Mouse (Mus musculus): Measurements from ENCODE around the gene Blvrb. TPM values are rescaled to one million over a fixed set of nuclear protein-coding genes. Genes with fewer than 3 reads are reported as not detected.

Blvrb gene
- total and polyA plus RNA-seq, 3 experiments = 29.9 to 46.2 (median 31.7) TPM

GRCm38 (mm10) chr7:27473835-27474489, 26.2 kb downstream of the Blvrb start:
- peak; percentile 7; the same call in 1 of the 2 replicates for TF ChIP-seq POLR2A (IDR thresholded peaks at IDR 0.05; ENCODE audit: insufficient read depth, low read depth, low read length)
- TF ChIP-seq EP300 (IDR thresholded peaks at IDR 0.05; ENCODE audit: insufficient read depth, low read depth, low read length) = no peak
- no peak for TF ChIP-seq CTCF (IDR thresholded peaks at IDR 0.05)
- DNase-seq = no peak
- H3K27me3 ChIP-seq (ENCODE audit: control insufficient read depth, insufficient read depth, low read length) = no peaks in the 10 kb centered on the region
- under 1% methylated on average over 34 of the region's 34 CpGs for WGBS
- H3K4me3 ChIP-seq = peak overlapping the region; percentile 90
- H3K4me1 ChIP-seq (ENCODE audit: control insufficient read depth, insufficient read depth, low read length) = peaks cover 4% of the 10 kb centered on the region
- H3K79me2 ChIP-seq (replicated peaks; ENCODE audit: control insufficient read depth, insufficient read depth, low read length) = no peaks in the 10 kb centered on the region
- intact Hi-C loops (cut with DNase I) = loop anchor here (1.0 to 10.0 kb wide), 4 partner anchors 12 to 309 kb away; partner anchors contain the start of genes Egln2, Ltbp4 and Sertad1
- H3K36me3 ChIP-seq (ENCODE audit: control insufficient read depth, insufficient read depth, low read length) = peaks cover 2% of the 10 kb centered on the region; the same call in 1 of the 2 replicates
- H3K27ac ChIP-seq = peak overlapping the region; percentile 89
- H3K9ac ChIP-seq (ENCODE audit: low read depth, low read length) = peak overlapping the region; percentile 81

GRCm38 (mm10) chr7:27474490-27474954, 26.7 kb downstream of the Blvrb start:
- Histone ChIP-seq H3K4me1 (ENCODE audit: control insufficient read depth, insufficient read depth, low read length) (peaks cover 4% of the 10 kb centered on the region), H3K36me3 (ENCODE audit: control insufficient read depth, insufficient read depth, low read length) (peaks cover 2% of the 10 kb centered on the region; the same call in 1 of the 2 replicates), H3K27me3 (ENCODE audit: control insufficient read depth, insufficient read depth, low read length) (no peaks in the 10 kb centered on the region), H3K27ac (peak overlapping the region; percentile 89), H3K79me2 (replicated peaks; ENCODE audit: control insufficient read depth, insufficient read depth, low read length) (no peaks in the 10 kb centered on the region), H3K4me3 (peak overlapping the region; percentile 90), H3K9ac (ENCODE audit: low read depth, low read length) (peak overlapping the region; percentile 81)
- peak; percentile 97 to 99 for DNase-seq
- intact Hi-C loops (cut with DNase I) = loop anchor here (1.0 to 10.0 kb wide), 4 partner anchors 12 to 310 kb away; partner anchors contain the start of genes Egln2, Ltbp4 and Sertad1
- TF ChIP-seq POLR2A (IDR thresholded peaks at IDR 0.05; ENCODE audit: insufficient read depth, low read depth, low read length) (peak; percentile 54; the same call in 1 of the 2 replicates), EP300 (IDR thresholded peaks at IDR 0.05; ENCODE audit: insufficient read depth, low read depth, low read length) (peak; percentile 89), CTCF (IDR thresholded peaks at IDR 0.05) (peak; percentile 80)
- under 1% methylated on average over 23 of the region's 23 CpGs for WGBS

- intact Hi-C loops (cut with DNase I) = loop anchor here (2.0 to 10.0 kb wide), 2 partner anchors 33 to 311 kb away; partner anchors contain the start of gene Egln2
- TF ChIP-seq CTCF (IDR thresholded peaks at IDR 0.05) = no peak
- no peak for DNase-seq
- H3K27ac ChIP-seq = peak overlapping the region; percentile 89; the same call in 1 of the 2 replicates
- peaks cover 4% of the 10 kb centered on the region for H3K4me1 ChIP-seq (ENCODE audit: control insufficient read depth, insufficient read depth, low read length)
- 85% methylated on average over 2 of the region's 2 CpGs for WGBS
- H3K36me3 ChIP-seq (ENCODE audit: control insufficient read depth, insufficient read depth, low read length) = peaks cover 2% of the 10 kb centered on the region; the same call in 1 of the 2 replicates
- no peak overlapping the region for H3K9ac ChIP-seq (ENCODE audit: low read depth, low read length)
- H3K79me2 ChIP-seq (replicated peaks; ENCODE audit: control insufficient read depth, insufficient read depth, low read length) = no peaks in the 10 kb centered on the region
- H3K4me3 ChIP-seq = no peak overlapping the region
- no peaks in the 10 kb centered on the region for H3K27me3 ChIP-seq (ENCODE audit: control insufficient read depth, insufficient read depth, low read length)
These were observed 27.8 kb downstream of the Blvrb start for GRCm38 (mm10) chr7:27475596-27475995.

GRCm38 (mm10) chr7:27476098-27476635, 28.4 kb downstream of the Blvrb start:
- Histone ChIP-seq H3K79me2 (replicated peaks; ENCODE audit: control insufficient read depth, insufficient read depth, low read length) (no peaks in the 10 kb centered on the region), H3K27me3 (ENCODE audit: control insufficient read depth, insufficient read depth, low read length) (no peaks in the 10 kb centered on the region), H3K4me3 (no peak overlapping the region), H3K4me1 (ENCODE audit: control insufficient read depth, insufficient read depth, low read length) (peaks cover 9% of the 10 kb centered on the region), H3K9ac (ENCODE audit: low read depth, low read length) (no peak overlapping the region), H3K27ac (no peak overlapping the region), H3K36me3 (ENCODE audit: control insufficient read depth, insufficient read depth, low read length) (peaks cover 2% of the 10 kb centered on the region; the same call in 1 of the 2 replicates)
- peak in 1 of 2 experiments; percentile 35 for DNase-seq
- 73% methylated on average over 14 of the region's 14 CpGs for WGBS
- no peak for TF ChIP-seq CTCF (IDR thresholded peaks at IDR 0.05)
- TF ChIP-seq POLR2A (IDR thresholded peaks at IDR 0.05; ENCODE audit: insufficient read depth, low read depth, low read length) = no peak
- TF ChIP-seq EP300 (IDR thresholded peaks at IDR 0.05; ENCODE audit: insufficient read depth, low read depth, low read length) = no peak
- intact Hi-C loops (cut with DNase I) = loop anchor here (10.0 kb wide), 1 partner anchor 311 kb away; the partner anchor contains the start of gene Egln2

GRCm38 (mm10) chr7:27478561-27478960, 30.8 kb downstream of the Blvrb start:
- intact Hi-C loops (cut with DNase I) = loop anchor here (10.0 kb wide), 1 partner anchor 314 kb away; the partner anchor contains the start of gene Egln2
- Histone ChIP-seq H3K4me1 (ENCODE audit: control insufficient read depth, insufficient read depth, low read length) (peaks cover 9% of the 10 kb centered on the region), H3K36me3 (ENCODE audit: control insufficient read depth, insufficient read depth, low read length) (peaks cover 2% of the 10 kb centered on the region; the same call in 1 of the 2 replicates), H3K27ac (no peak overlapping the region), H3K79me2 (replicated peaks; ENCODE audit: control insufficient read depth, insufficient read depth, low read length) (no peaks in the 10 kb centered on the region), H3K9ac (ENCODE audit: low read depth, low read length) (no peak overlapping the region), H3K27me3 (ENCODE audit: control insufficient read depth, insufficient read depth, low read length) (no peaks in the 10 kb centered on the region), H3K4me3 (no peak overlapping the region)
- WGBS = 77% methylated on average over 7 of the region's 7 CpGs
- DNase-seq = no peak
- TF ChIP-seq POLR2A (IDR thresholded peaks at IDR 0.05; ENCODE audit: insufficient read depth, low read depth, low read length) (no peak), EP300 (IDR thresholded peaks at IDR 0.05; ENCODE audit: insufficient read depth, low read depth, low read length) (no peak), CTCF (IDR thresholded peaks at IDR 0.05) (no peak)

Data from heart, adult 2 months (tissue).